Mouse (Mus musculus): ENCODE measurements around the gene Plac9a. TPM values are rescaled to one million over a fixed set of nuclear protein-coding genes. Genes with fewer than 3 reads are reported as not detected.
"Not testable (repeated sequence)": the region's sequence is repeated elsewhere in the genome, so short reads cannot be mapped to it uniquely, and the experiment has no call there.

Gene Plac9a
- polyA plus RNA-seq (2014; fragmentation: Nextera tagmentation; extraction: Ambion mirVana) = 0.62 TPM in 1 of 2 replicates, not detected in the other

DNA sequence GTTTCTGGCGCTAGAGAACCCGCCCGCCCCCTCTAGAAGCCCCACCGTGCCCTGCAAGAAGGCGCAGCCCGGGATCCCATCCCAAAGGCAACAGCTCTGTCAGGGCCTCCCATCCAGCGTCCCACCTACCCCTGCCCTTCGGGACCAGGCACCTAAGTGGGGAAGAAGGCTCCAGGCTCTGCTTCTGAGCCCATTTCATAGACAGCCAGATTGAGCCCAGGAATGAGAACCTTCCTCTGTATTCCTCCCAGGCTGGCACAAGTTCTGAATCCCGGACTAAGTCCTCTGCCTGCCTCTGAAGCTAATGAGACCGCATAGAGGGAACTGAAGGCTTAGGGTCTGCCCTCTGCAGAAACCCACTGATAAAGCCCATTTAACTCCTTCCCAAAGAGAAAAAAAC is at the start of gene Plac9a:
Plac9a (minus strand) TSS at position 101 of the 400 bp plus-strand sequence.
- H3K4me3 ChIP-seq (ENCODE audit: low read depth, low read length); H3K36me3 ChIP-seq (ENCODE audit: control insufficient read depth, insufficient read depth, low read length); H3K27ac ChIP-seq (replicated peaks; ENCODE audit: low read depth, low read length); H3K27me3 ChIP-seq (replicated peaks; ENCODE audit: control insufficient read depth, insufficient read depth, low read length); H3K9me3 ChIP-seq (ENCODE audit: control insufficient read depth, low read length); DNase-seq (ENCODE audit: low spot score); H3K9ac ChIP-seq (ENCODE audit: low read depth, low read length); H3K4me2 ChIP-seq (ENCODE audit: low read depth, low read length); ATAC-seq (ENCODE audit: low read depth); H3K4me1 ChIP-seq (ENCODE audit: control insufficient read depth, insufficient read depth, low read length): not testable (repeated sequence)
- no CpG with 5 or more reads among the region's 10 CpGs for WGBS

DNA sequence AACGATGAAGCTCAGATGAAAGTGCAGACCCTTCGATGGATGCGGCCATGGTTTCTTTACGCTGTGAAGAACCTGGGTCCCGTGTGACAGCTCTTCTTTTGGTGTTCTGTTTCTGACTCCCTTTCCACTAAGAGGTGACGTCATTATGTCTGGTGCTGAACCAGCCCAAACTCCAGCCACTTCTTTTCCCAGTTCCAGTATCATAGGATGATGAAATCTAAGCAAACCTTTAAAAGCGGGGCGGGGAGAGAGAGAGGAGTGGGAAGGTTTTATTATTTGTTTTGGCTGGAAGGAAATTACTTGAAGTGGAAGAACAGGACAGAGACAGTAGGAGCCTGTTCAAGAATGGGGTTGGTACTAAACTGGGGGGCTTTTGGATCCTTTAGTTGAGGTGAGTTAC is 35.1 kb upstream of the Plac9a start, which contains the start of gene Cphx1:
Cphx1 (plus strand) TSS at position 301 of the 400 bp plus-strand sequence.
- H3K4me3 ChIP-seq (ENCODE audit: low read depth, low read length); H3K9me3 ChIP-seq (ENCODE audit: control insufficient read depth, low read length); H3K27ac ChIP-seq (replicated peaks; ENCODE audit: low read depth, low read length); H3K9ac ChIP-seq (ENCODE audit: low read depth, low read length); DNase-seq (ENCODE audit: low spot score); H3K36me3 ChIP-seq (ENCODE audit: control insufficient read depth, insufficient read depth, low read length); H3K4me1 ChIP-seq (ENCODE audit: control insufficient read depth, insufficient read depth, low read length); H3K4me2 ChIP-seq (ENCODE audit: low read depth, low read length); ATAC-seq (ENCODE audit: low read depth); H3K27me3 ChIP-seq (replicated peaks; ENCODE audit: control insufficient read depth, insufficient read depth, low read length): not testable (repeated sequence)
- WGBS = no CpG with 5 or more reads among the region's 8 CpGs

DNA sequence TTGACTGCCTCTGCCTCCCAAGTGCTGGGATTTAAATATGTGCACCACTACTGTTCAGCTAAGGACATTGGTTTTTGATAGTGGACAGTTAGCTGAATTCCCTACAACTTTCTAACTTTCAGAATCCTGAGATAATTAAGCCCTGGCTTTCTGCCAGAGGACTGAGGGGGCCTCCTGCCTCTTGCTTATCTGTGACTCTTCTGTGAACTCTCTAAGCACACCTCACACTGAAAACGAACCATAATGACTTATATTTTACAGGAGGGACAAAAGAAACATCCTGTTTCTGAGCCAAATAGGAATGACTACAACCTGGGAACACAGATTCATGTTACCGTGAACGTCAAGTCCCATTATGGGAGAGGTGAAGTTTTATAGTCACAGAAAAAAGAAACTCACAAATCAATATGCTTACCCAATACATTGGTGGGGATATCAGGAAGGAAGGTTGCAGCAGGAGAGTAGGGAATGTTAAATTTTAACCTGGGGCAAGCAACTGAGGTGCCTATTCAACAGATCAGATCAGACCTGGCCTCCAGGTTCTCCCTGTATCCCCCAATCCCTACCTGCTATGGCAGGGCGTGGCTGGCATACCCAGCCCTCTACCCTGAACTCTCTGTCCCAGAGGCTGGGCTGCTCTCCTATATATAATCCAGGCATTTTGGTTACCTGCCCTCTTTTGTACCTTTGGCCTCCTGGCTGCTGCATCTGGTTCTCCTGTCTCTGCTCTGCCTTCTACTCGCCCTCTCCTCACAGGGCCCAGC is 34.1 kb upstream of the Plac9a start:
- not testable (repeated sequence) for H3K4me3 ChIP-seq (ENCODE audit: low read depth, low read length); ATAC-seq (ENCODE audit: low read depth); H3K4me1 ChIP-seq (ENCODE audit: control insufficient read depth, insufficient read depth, low read length); H3K27me3 ChIP-seq (replicated peaks; ENCODE audit: control insufficient read depth, insufficient read depth, low read length); H3K9ac ChIP-seq (ENCODE audit: low read depth, low read length); H3K4me2 ChIP-seq (ENCODE audit: low read depth, low read length); H3K36me3 ChIP-seq (ENCODE audit: control insufficient read depth, insufficient read depth, low read length); H3K27ac ChIP-seq (replicated peaks; ENCODE audit: low read depth, low read length); DNase-seq (ENCODE audit: low spot score); H3K9me3 ChIP-seq (ENCODE audit: control insufficient read depth, low read length)
- no CpG with 5 or more reads among the region's 5 CpGs for WGBS

DNA sequence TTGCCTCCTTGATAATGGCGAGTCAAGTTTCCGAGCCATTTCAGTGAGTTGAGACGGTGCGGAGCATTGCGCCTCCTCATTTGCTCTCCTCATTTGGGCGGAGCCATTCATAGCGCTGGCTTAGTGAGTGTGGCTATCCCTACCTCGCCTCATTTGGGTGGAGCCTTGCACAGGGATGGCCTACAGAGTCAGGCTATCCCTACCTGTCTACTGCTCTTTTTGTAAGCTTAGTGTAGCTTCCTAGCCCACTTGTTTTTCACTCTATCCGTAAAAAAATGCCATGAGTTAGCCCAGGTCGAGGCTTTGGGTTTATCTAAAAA is 24.6 kb upstream of the Plac9a start, which contains the start of gene Tmem254a:
Tmem254a (minus strand) TSS at position 111 of the 320 bp plus-strand sequence.
- peak; percentile 94 for ATAC-seq (ENCODE audit: low read depth)
- H3K9me3 ChIP-seq (ENCODE audit: control insufficient read depth, low read length); DNase-seq (ENCODE audit: low spot score); H3K27me3 ChIP-seq (replicated peaks; ENCODE audit: control insufficient read depth, insufficient read depth, low read length); H3K4me3 ChIP-seq (ENCODE audit: low read depth, low read length); H3K36me3 ChIP-seq (ENCODE audit: control insufficient read depth, insufficient read depth, low read length); H3K4me1 ChIP-seq (ENCODE audit: control insufficient read depth, insufficient read depth, low read length); H3K4me2 ChIP-seq (ENCODE audit: low read depth, low read length); H3K9ac ChIP-seq (ENCODE audit: low read depth, low read length); H3K27ac ChIP-seq (replicated peaks; ENCODE audit: low read depth, low read length): not testable (repeated sequence)
- no CpG with 5 or more reads among the region's 10 CpGs for WGBS

DNA sequence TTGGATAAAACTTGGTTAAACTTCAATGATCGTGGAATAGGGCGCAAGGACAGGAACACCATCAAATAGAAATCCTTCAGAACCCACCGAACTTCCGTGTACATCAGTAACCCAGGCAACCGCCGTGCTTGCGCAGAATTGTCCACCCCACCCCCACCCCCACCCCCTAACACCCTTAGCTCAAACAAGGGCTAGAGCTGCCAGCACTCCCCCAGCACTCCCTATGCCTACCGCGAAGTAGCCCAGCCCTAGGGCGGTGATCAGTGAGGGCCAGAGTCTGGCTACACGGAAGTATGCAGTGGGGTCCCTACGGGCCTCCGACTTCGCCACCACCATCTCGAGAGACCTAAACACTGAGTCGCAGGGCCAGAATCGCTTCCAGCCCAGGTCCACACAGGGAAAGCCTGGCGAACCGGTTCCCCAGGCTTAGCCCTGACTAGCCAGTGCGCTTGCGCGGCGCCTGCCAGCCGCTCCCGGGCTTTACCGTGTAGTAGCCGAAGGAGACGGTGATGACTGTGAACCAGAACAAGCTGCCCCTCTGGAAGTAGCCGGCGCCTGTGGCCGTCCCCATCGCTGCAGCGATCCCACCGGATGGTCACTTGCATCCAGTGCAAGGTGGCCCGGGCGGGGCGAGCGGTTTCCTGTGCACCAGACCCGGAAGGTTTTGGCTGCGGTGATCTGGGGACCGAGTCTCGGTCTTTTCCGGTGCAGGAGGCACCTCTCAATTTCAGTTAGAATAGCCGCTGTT is 24.1 kb upstream of the Plac9a start:
- H3K4me3 ChIP-seq (ENCODE audit: low read depth, low read length); H3K9ac ChIP-seq (ENCODE audit: low read depth, low read length); H3K9me3 ChIP-seq (ENCODE audit: control insufficient read depth, low read length); DNase-seq (ENCODE audit: low spot score); H3K4me1 ChIP-seq (ENCODE audit: control insufficient read depth, insufficient read depth, low read length); H3K36me3 ChIP-seq (ENCODE audit: control insufficient read depth, insufficient read depth, low read length); H3K27ac ChIP-seq (replicated peaks; ENCODE audit: low read depth, low read length); H3K27me3 ChIP-seq (replicated peaks; ENCODE audit: control insufficient read depth, insufficient read depth, low read length); H3K4me2 ChIP-seq (ENCODE audit: low read depth, low read length): not testable (repeated sequence)
- WGBS = no CpG with 5 or more reads among the region's 44 CpGs
- peak; percentile 94 for ATAC-seq (ENCODE audit: low read depth)

DNA sequence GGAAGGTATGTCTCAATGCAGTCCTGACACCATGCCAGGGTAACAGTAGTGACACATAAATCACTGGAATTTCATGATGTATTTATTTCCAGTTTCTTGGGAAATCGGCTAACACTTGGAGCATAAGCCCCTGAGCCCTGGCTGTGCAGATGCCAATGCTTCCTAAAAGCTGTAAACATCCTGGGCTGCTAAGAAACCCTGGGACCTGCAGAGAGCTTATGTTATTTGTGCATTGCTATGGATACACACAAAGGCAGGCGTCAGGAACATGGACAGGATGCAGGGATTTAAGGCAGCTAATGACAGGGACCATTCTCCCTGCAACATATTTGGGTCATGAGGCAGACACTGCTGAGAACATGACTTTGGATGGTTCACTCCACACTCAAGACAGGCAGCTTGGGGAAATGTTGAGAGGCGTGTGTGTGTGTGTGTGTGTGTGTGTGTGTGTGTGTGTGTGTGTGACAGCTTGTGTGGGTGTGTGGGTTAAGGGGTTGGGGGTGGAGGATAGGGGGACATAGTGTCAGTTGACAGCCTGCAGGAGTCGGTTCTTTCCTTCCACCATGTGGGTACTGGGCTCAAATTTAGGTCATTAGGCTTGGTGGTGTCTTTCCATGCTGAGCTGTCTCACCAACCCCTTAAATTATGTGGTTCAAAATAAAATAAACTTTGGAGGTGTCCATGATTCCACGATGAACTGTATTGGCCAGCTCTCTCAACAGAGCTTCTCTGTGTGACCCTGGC is 15.7 kb upstream of the Plac9a start:
- H3K4me1 ChIP-seq (ENCODE audit: control insufficient read depth, insufficient read depth, low read length); H3K4me2 ChIP-seq (ENCODE audit: low read depth, low read length); H3K27me3 ChIP-seq (replicated peaks; ENCODE audit: control insufficient read depth, insufficient read depth, low read length); H3K36me3 ChIP-seq (ENCODE audit: control insufficient read depth, insufficient read depth, low read length); H3K9me3 ChIP-seq (ENCODE audit: control insufficient read depth, low read length); DNase-seq (ENCODE audit: low spot score); ATAC-seq (ENCODE audit: low read depth); H3K4me3 ChIP-seq (ENCODE audit: low read depth, low read length); H3K9ac ChIP-seq (ENCODE audit: low read depth, low read length); H3K27ac ChIP-seq (replicated peaks; ENCODE audit: low read depth, low read length): not testable (repeated sequence)
- WGBS = no CpG with 5 or more reads among the region's 5 CpGs

DNA sequence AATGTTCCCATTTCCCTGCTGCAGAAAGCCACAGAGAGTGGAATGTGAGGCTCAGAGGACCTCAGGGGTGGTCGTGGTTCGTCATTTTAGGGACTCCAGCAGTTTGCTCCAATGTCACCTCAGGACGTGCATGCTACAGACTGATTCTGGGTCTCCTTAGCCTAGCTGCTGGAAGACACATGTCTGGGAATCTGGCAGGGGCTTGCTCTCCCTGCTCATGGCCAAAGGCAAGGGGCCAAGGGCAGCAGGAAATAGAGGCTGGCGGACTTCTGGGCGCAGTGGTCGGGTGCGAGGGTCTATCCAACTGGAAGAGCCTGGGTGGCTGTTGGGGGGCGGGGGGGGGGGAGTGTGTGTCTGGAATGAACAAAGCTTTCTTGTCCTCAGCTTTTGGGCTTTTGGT is 6.1 kb upstream of the Plac9a start:
- ATAC-seq (ENCODE audit: low read depth); H3K4me3 ChIP-seq (ENCODE audit: low read depth, low read length); H3K27ac ChIP-seq (replicated peaks; ENCODE audit: low read depth, low read length); DNase-seq (ENCODE audit: low spot score); H3K4me1 ChIP-seq (ENCODE audit: control insufficient read depth, insufficient read depth, low read length); H3K36me3 ChIP-seq (ENCODE audit: control insufficient read depth, insufficient read depth, low read length); H3K9me3 ChIP-seq (ENCODE audit: control insufficient read depth, low read length); H3K27me3 ChIP-seq (replicated peaks; ENCODE audit: control insufficient read depth, insufficient read depth, low read length); H3K9ac ChIP-seq (ENCODE audit: low read depth, low read length); H3K4me2 ChIP-seq (ENCODE audit: low read depth, low read length): not testable (repeated sequence)
- WGBS = no CpG with 5 or more reads among the region's 8 CpGs

DNA sequence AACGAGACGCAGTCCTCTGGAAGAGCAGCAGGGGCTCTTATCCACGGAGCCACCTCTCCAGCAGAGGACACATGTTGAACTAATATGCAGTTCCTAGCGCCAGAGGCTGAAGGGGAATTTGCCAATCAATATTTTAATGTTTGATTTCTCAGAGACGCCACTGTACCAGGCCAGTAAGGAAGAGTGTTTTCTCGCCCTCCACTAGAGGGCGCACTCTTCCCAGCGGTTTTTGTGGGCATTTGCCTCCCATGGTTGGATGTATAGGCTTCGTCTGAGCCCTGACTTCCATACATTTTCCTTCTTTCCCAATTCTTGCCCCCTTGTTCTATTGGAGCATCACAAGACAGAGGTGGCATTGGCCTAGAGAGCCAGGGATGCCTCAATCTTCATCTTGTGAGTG is 4.4 kb upstream of the Plac9a start:
- H3K36me3 ChIP-seq (ENCODE audit: control insufficient read depth, insufficient read depth, low read length); H3K27ac ChIP-seq (replicated peaks; ENCODE audit: low read depth, low read length); H3K4me1 ChIP-seq (ENCODE audit: control insufficient read depth, insufficient read depth, low read length); H3K4me3 ChIP-seq (ENCODE audit: low read depth, low read length); H3K9me3 ChIP-seq (ENCODE audit: control insufficient read depth, low read length); H3K4me2 ChIP-seq (ENCODE audit: low read depth, low read length); H3K27me3 ChIP-seq (replicated peaks; ENCODE audit: control insufficient read depth, insufficient read depth, low read length); ATAC-seq (ENCODE audit: low read depth); H3K9ac ChIP-seq (ENCODE audit: low read depth, low read length); DNase-seq (ENCODE audit: low spot score): not testable (repeated sequence)
- no CpG with 5 or more reads among the region's 9 CpGs for WGBS

All from embryonic facial prominence, embryonic 14.5 days (tissue).